9 mouse cellular contexts compared by ENCODE assay signal in genomic region chr5:112270764-112271541, GRCm38 (mm10). TPM values are rescaled to one million over a fixed set of nuclear protein-coding genes. Genes with fewer than 3 reads are reported as not detected.
DNase-seq lines count a peak whose midpoint lies in the region; ATAC-seq and TF ChIP-seq lines count a peak whose summit lies in the region.
"Had no signal": no experiment of that assay in that cellular context is flagged by ENCODE, and none has a peak within 500 bp of the region (broad histone marks: within the 10 kb centered on the region; RNA-seq: fewer than 3 reads in every experiment).

No protein-coding gene starts in this region.

- 31% methylated on average over 24 of the region's 24 CpGs for WGBS in neural tube, embryonic 12.5 days

- peak; percentile 4 for DNase-seq in gastrocnemius, postnatal 10 days
- DNase-seq in gastrocnemius, postnatal 25 days: no peak
- peak; percentile 78 for DNase-seq in T-cell, adult 2 months (ENCODE audit: low spot score)
- peak; percentile 41 to 46 for DNase-seq in layer of hippocampus, adult 2 months (ENCODE audit: low spot score in 2 of 2)
- no peak for DNase-seq in ovary, postnatal 14 days (ENCODE audit: low spot score)
- DNase-seq in adrenal gland, postnatal 4 days (ENCODE audit: low spot score in 2 of 2): no peak
- no peak for DNase-seq in cerebellum, postnatal 36 days

- H3K36me3 ChIP-seq in neural tube, embryonic 12.5 days: no peaks in the 10 kb centered on the region
- H3K36me3 ChIP-seq: liver, embryonic 15.5 days had no signal

- no peaks in the 10 kb centered on the region for H3K9me3 ChIP-seq in neural tube, embryonic 12.5 days
- H3K9me3 ChIP-seq: liver, embryonic 15.5 days had no signal

- peaks cover 13% of the 10 kb centered on the region for H3K4me1 ChIP-seq in neural tube, embryonic 12.5 days

- H3K27me3 ChIP-seq in neural tube, embryonic 12.5 days (replicated peaks): peaks cover 20% of the 10 kb centered on the region; the same call in 1 of the 2 replicates

- no peak overlapping the region for H3K9ac ChIP-seq in neural tube, embryonic 12.5 days
- H3K9ac ChIP-seq: liver, embryonic 15.5 days had no signal

- H3K27ac ChIP-seq in layer of hippocampus, adult 2 months: peak overlapping the region; percentile 80
- no peak overlapping the region for H3K27ac ChIP-seq in neural tube, embryonic 12.5 days
- H3K27ac ChIP-seq: liver, embryonic 15.5 days had no signal

- no peak for TF ChIP-seq CTCF in layer of hippocampus, adult 2 months (conservative IDR thresholded peaks at IDR 0.05)

- no peak overlapping the region; the same call in 1 of the 2 replicates for H3K4me3 ChIP-seq in layer of hippocampus, adult 2 months
- no peak overlapping the region for H3K4me3 ChIP-seq in neural tube, embryonic 12.5 days
- H3K4me3 ChIP-seq: liver, embryonic 15.5 days had no signal

- H3K4me2 ChIP-seq in neural tube, embryonic 12.5 days (replicated peaks): peak overlapping the region; percentile 41
- H3K4me2 ChIP-seq: liver, embryonic 15.5 days had no signal

- no peak; the same call in 1 of the 2 replicates for ATAC-seq in neural tube, embryonic 12.5 days (ENCODE audit: low FRiP score, low read depth)

RNA-seq across cellular contexts. Expression of gene Tpst2, which starts 5.5 kb away (rescaled TPM):
- 10 to 100 TPM; 21.5 to 23.6 TPM for total RNA-seq in gastrocnemius, postnatal 10 days (2021)
- total RNA-seq in gastrocnemius, postnatal 25 days (2021): 10 to 100 TPM; 16.8 to 17.8 TPM
- 10 to 100 TPM; 45.3 to 45.4 TPM for total RNA-seq in layer of hippocampus, adult 2 months (2021)
- polyA plus RNA-seq in neural tube, embryonic 12.5 days (2016; fragmentation: Nextera tagmentation; extraction: Ambion mirVana): 28.7 and 35.4 TPM in 2 replicates
- total RNA-seq in adrenal gland, postnatal 4 days (2021): 100 to 1,000 TPM; 135 to 140 TPM

RNA-seq across cellular contexts. Expression of gene Crybb1, which starts 15.3 kb away (rescaled TPM):
- 1 to 10 TPM; 1.4 to 1.7 TPM for total RNA-seq in gastrocnemius, postnatal 10 days (2021)
- 1 to 10 TPM; 3.2 to 3.9 TPM for total RNA-seq in gastrocnemius, postnatal 25 days (2021)
- total RNA-seq in layer of hippocampus, adult 2 months (2021): 1 to 10 TPM; 6.4 to 7.8 TPM
- polyA plus RNA-seq in neural tube, embryonic 12.5 days (2016; fragmentation: Nextera tagmentation; extraction: Ambion mirVana): 2.9 and 3.1 TPM in 2 replicates
- 1 to 10 TPM; 2.0 to 3.0 TPM for total RNA-seq in adrenal gland, postnatal 4 days (2021)

RNA-seq across cellular contexts. Expression of gene Cryba4, which starts 18.6 kb away (rescaled TPM):
- total RNA-seq in gastrocnemius, postnatal 10 days (2021): under 1 TPM; 0.33 to 0.61 TPM
- total RNA-seq in gastrocnemius, postnatal 25 days (2021): under 1 TPM in 1 of 2 experiments, not detected in 1; 0.46 TPM
- total RNA-seq in layer of hippocampus, adult 2 months (2021): 1 to 10 TPM; 1.0 to 1.5 TPM
- 2.4 and 3.0 TPM in 2 replicates for polyA plus RNA-seq in neural tube, embryonic 12.5 days (2016; fragmentation: Nextera tagmentation; extraction: Ambion mirVana)
- total RNA-seq in adrenal gland, postnatal 4 days (2021): 1 to 10 TPM; 3.8 to 4.2 TPM

RNA-seq across cellular contexts. Expression of gene Tfip11, which starts 55.2 kb away (rescaled TPM):
- 10 to 100 TPM; 14.8 to 15.9 TPM for total RNA-seq in gastrocnemius, postnatal 10 days (2021)
- total RNA-seq in gastrocnemius, postnatal 25 days (2021): 10 to 100 TPM; 10.6 to 10.7 TPM
- total RNA-seq in layer of hippocampus, adult 2 months (2021): 10 to 100 TPM; 40.6 to 40.8 TPM
- 38.8 and 40.3 TPM in 2 replicates for polyA plus RNA-seq in neural tube, embryonic 12.5 days (2016; fragmentation: Nextera tagmentation; extraction: Ambion mirVana)
- total RNA-seq in adrenal gland, postnatal 4 days (2021): 10 to 100 TPM; 35.9 to 43.0 TPM

Comparison
In these comparisons a context has a peak if more than half of its experiments do, and no peak if none do; other contexts are left out.
1. DNase-seq: peak in gastrocnemius, postnatal 10 days (single experiment), T-cell, adult 2 months (single experiment) and layer of hippocampus, adult 2 months (2 of 2); none in gastrocnemius, postnatal 25 days (single experiment), ovary, postnatal 14 days (single experiment), adrenal gland, postnatal 4 days (0 of 2) and cerebellum, postnatal 36 days (0 of 2).